Mouse (Mus musculus): ENCODE data around the gene Dnajb12. TPM values are rescaled to one million over a fixed set of nuclear protein-coding genes. Genes with fewer than 3 reads are reported as not detected.

Dnajb12 gene
- polyA plus RNA-seq, 1 experiment from 2014 or later = 30.1 TPM

DNA sequence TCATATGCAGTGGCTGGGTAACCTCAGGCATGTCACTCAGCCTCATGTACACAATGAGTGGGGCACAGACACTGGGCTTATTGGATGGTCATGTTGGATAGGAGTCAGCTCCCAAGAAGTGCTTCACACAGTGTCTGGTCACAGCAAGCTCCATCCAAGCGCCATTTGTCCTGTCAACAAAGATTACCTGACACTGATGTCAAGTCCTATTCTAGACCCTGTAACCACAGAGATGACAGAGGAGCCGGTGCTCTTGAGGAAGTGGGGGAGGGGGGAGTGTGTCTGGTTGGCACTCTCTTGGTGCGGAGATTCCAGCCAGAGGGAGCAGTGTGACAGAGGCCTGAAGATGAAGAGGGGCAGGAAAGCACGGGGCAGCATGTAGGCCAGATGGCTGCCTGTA, 21.6 kb downstream of the Dnajb12 start:
- Histone ChIP-seq H3K27ac (ENCODE audit: low read length) (peak overlapping the region; percentile 99; the same call in 1 of the 2 replicates), H3K4me2 (replicated peaks; ENCODE audit: low read depth, low read length) (no peak overlapping the region), H3K9me3 (ENCODE audit: low read length) (no peaks in the 10 kb centered on the region), H3K4me1 (ENCODE audit: insufficient read depth, low read length) (peaks cover 60% of the 10 kb centered on the region), H3K4me3 (ENCODE audit: low read length) (no peak overlapping the region), H3K9ac (replicated peaks; ENCODE audit: low read length) (no peak overlapping the region), H3K27me3 (ENCODE audit: insufficient read depth, low read length) (no peaks in the 10 kb centered on the region), H3K36me3 (ENCODE audit: insufficient read depth, low read length) (peaks cover 8% of the 10 kb centered on the region)
- no peak for ATAC-seq (ENCODE audit: low FRiP score, low TSS enrichment)
- 54% methylated on average over 4 of the region's 4 CpGs for WGBS

- WGBS = 93% methylated on average over 1 of the region's 1 CpGs
- H3K27me3 ChIP-seq (ENCODE audit: insufficient read depth, low read length) = no peaks in the 10 kb centered on the region
- peaks cover 60% of the 10 kb centered on the region for H3K4me1 ChIP-seq (ENCODE audit: insufficient read depth, low read length)
- H3K4me3 ChIP-seq (ENCODE audit: low read length) = no peak overlapping the region
- H3K9ac ChIP-seq (replicated peaks; ENCODE audit: low read length) = no peak overlapping the region
- peaks cover 3% of the 10 kb centered on the region; the same call in 1 of the 2 replicates for H3K36me3 ChIP-seq (ENCODE audit: insufficient read depth, low read length)
- no peak for ATAC-seq (ENCODE audit: low FRiP score, low TSS enrichment)
- H3K9me3 ChIP-seq (ENCODE audit: low read length) = no peaks in the 10 kb centered on the region
- H3K4me2 ChIP-seq (replicated peaks; ENCODE audit: low read depth, low read length) = no peak overlapping the region
- no peak overlapping the region for H3K27ac ChIP-seq (ENCODE audit: low read length)
Measured at GRCm38 (mm10) chr10:59901463-59901862, 22.1 kb downstream of the Dnajb12 start.

DNA sequence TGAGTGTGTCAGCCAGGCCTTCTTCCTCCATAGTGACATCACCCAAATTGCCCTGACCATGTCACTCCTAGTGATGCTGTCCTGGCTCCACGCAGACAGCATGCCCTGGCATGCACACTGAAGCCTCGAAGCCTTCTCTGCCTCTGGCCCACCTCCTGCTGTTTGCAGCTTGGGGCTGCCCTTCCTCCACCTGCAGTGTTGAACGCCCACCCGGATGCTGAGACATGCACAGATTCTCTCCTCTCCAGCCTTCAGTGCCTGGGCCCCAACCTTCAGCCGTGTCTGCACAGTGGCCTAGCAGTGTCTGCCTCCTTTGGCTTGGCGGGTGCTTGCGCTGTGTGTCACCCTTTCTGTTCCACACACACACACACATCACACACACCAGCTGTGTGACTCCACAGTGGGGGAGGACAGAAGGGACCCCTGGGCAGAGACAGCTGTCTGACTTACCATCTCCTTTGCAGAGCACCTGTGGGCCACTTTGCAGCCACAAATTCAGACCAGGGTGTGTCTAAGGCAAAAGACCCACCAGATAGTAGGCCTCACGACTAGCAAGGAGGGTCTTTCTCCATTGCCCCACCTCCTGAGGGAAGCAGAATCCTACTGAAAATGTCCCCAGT, 22.7 kb downstream of the Dnajb12 start:
- H3K27ac ChIP-seq (ENCODE audit: low read length) = no peak overlapping the region
- no peak overlapping the region for H3K4me2 ChIP-seq (replicated peaks; ENCODE audit: low read depth, low read length)
- H3K36me3 ChIP-seq (ENCODE audit: insufficient read depth, low read length) = no peaks in the 10 kb centered on the region
- no peaks in the 10 kb centered on the region for H3K27me3 ChIP-seq (ENCODE audit: insufficient read depth, low read length)
- H3K4me3 ChIP-seq (ENCODE audit: low read length) = no peak overlapping the region
- peaks cover 55% of the 10 kb centered on the region for H3K4me1 ChIP-seq (ENCODE audit: insufficient read depth, low read length)
- H3K9ac ChIP-seq (replicated peaks; ENCODE audit: low read length) = no peak overlapping the region
- H3K9me3 ChIP-seq (ENCODE audit: low read length) = no peaks in the 10 kb centered on the region
- WGBS = 77% methylated on average over 8 of the region's 8 CpGs
- no peak for ATAC-seq (ENCODE audit: low FRiP score, low TSS enrichment)

DNA sequence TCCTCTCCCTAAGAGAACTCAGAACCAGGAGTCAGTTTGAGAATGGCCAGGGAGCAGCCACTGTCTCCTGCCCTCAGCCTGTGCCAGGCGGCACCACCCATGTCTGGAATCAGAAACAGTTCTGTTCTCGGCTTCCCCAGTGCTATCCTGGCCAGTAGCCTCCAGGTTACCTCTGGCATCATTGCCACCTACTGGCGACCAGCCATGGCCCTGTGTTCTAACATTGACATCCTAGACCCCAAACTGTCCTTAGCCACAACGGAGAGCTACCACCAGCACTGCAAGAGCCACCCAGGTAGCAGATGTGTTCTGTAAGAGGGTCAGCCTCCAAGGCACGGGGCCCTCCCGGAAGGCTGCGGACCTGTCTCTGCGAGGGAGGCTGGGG, 23.2 kb downstream of the Dnajb12 start:
- H3K27me3 ChIP-seq (ENCODE audit: insufficient read depth, low read length) = no peaks in the 10 kb centered on the region
- no peaks in the 10 kb centered on the region for H3K9me3 ChIP-seq (ENCODE audit: low read length)
- peaks cover 55% of the 10 kb centered on the region for H3K4me1 ChIP-seq (ENCODE audit: insufficient read depth, low read length)
- no peak overlapping the region for H3K4me3 ChIP-seq (ENCODE audit: low read length)
- no peak overlapping the region for H3K9ac ChIP-seq (replicated peaks; ENCODE audit: low read length)
- no peak overlapping the region for H3K4me2 ChIP-seq (replicated peaks; ENCODE audit: low read depth, low read length)
- ATAC-seq (ENCODE audit: low FRiP score, low TSS enrichment) = no peak
- H3K36me3 ChIP-seq (ENCODE audit: insufficient read depth, low read length) = no peaks in the 10 kb centered on the region
- no peak overlapping the region for H3K27ac ChIP-seq (ENCODE audit: low read length)
- 33% methylated on average over 8 of the region's 8 CpGs for WGBS

GRCm38 (mm10) chr10:59903170-59903569, 23.8 kb downstream of the Dnajb12 start:
- no peak for ATAC-seq (ENCODE audit: low FRiP score, low TSS enrichment)
- WGBS = 29% methylated on average over 7 of the region's 7 CpGs
- no peaks in the 10 kb centered on the region for H3K27me3 ChIP-seq (ENCODE audit: insufficient read depth, low read length)
- peak overlapping the region; percentile 4; the same call in 1 of the 2 replicates for H3K27ac ChIP-seq (ENCODE audit: low read length)
- H3K4me2 ChIP-seq (replicated peaks; ENCODE audit: low read depth, low read length) = no peak overlapping the region
- no peaks in the 10 kb centered on the region for H3K9me3 ChIP-seq (ENCODE audit: low read length)
- H3K9ac ChIP-seq (replicated peaks; ENCODE audit: low read length) = 0 out of 2 replicates have a peak overlapping the region, but pooled peaks have one; percentile 15
- no peak overlapping the region for H3K4me3 ChIP-seq (ENCODE audit: low read length)
- peaks cover 56% of the 10 kb centered on the region for H3K4me1 ChIP-seq (ENCODE audit: insufficient read depth, low read length)
- H3K36me3 ChIP-seq (ENCODE audit: insufficient read depth, low read length) = no peaks in the 10 kb centered on the region

DNA sequence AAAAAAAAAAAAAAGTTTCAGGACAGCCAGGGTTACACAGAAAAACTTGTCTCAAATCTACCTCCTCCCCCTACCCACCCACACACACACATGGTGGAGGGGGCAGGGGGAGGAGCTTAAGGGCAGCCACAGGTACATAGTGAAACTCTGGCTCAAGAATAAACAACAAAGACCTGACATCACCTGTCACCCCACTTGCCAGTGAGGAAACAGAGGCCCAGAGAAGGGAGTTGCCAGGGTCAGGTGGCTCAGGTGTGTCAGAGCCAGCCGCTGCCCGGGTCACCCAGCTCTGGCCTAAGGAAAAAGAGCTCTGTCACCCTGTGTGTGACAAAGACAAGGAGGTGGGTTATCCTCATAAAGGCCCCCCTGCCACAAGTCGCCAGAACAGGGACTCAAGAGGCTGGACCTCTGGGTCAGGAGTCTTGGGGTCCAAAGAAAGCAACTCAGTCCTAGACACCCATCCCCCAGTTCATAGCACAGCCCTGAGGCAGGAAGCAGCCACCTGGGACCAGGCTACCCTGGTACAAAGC, 27.8 kb downstream of the Dnajb12 start:
- Histone ChIP-seq H3K9me3 (ENCODE audit: low read length) (no peaks in the 10 kb centered on the region), H3K27me3 (ENCODE audit: insufficient read depth, low read length) (no peaks in the 10 kb centered on the region), H3K4me3 (ENCODE audit: low read length) (no peak overlapping the region), H3K4me1 (ENCODE audit: insufficient read depth, low read length) (peaks cover 63% of the 10 kb centered on the region), H3K27ac (ENCODE audit: low read length) (peak overlapping the region; percentile 92), H3K4me2 (replicated peaks; ENCODE audit: low read depth, low read length) (no peak overlapping the region), H3K36me3 (ENCODE audit: insufficient read depth, low read length) (no peaks in the 10 kb centered on the region), H3K9ac (replicated peaks; ENCODE audit: low read length) (peak overlapping the region; percentile 38; the same call in 1 of the 2 replicates)
- peak; percentile 13; the same call in 1 of the 2 replicates for ATAC-seq (ENCODE audit: low FRiP score, low TSS enrichment)
- WGBS = 49% methylated on average over 3 of the region's 3 CpGs

DNA sequence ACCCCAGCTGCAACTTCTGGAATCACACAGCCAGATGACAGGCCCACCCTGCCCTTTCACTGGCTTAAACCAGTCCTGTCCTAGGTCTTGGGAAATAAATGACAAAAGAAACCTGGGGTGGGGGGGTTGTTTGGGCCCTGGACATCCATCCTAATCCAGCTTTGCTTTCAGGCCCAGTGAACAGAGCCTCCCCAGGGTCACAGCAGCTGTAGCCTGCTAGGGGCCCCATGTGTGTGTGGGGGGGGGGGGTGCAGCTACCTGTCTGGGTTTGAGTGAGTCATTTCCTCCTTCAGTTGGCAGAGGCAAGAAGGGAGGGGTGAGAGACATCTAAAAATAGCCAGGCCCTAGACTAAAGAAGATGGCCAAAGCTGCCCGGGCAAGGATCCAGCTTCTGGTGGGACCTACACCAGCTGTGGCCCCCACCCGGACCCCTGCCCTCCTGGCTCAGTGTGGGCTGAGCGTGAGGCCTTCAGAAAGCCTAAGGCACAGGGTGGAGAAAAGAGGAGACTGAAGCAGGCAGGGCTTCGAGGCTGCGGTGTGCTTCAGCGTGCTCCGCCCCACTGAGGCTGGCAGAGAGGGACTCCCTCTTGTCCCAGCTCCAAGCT, 28.4 kb downstream of the Dnajb12 start:
- no peaks in the 10 kb centered on the region for H3K36me3 ChIP-seq (ENCODE audit: insufficient read depth, low read length)
- no peaks in the 10 kb centered on the region for H3K27me3 ChIP-seq (ENCODE audit: insufficient read depth, low read length)
- 29% methylated on average over 7 of the region's 7 CpGs for WGBS
- H3K4me3 ChIP-seq (ENCODE audit: low read length) = no peak overlapping the region
- H3K4me2 ChIP-seq (replicated peaks; ENCODE audit: low read depth, low read length) = no peak overlapping the region
- peaks cover 58% of the 10 kb centered on the region for H3K4me1 ChIP-seq (ENCODE audit: insufficient read depth, low read length)
- no peaks in the 10 kb centered on the region for H3K9me3 ChIP-seq (ENCODE audit: low read length)
- peak overlapping the region; percentile 44; the same call in 1 of the 2 replicates for H3K9ac ChIP-seq (replicated peaks; ENCODE audit: low read length)
- ATAC-seq (ENCODE audit: low FRiP score, low TSS enrichment) = peak; percentile 64
- H3K27ac ChIP-seq (ENCODE audit: low read length) = peak overlapping the region; percentile 92

- 52% methylated on average over 7 of the region's 7 CpGs for WGBS
- H3K9me3 ChIP-seq (ENCODE audit: low read length) = no peaks in the 10 kb centered on the region
Measured at GRCm38 (mm10) chr10:59908776-59909315, 29.5 kb downstream of the Dnajb12 start.

DNA sequence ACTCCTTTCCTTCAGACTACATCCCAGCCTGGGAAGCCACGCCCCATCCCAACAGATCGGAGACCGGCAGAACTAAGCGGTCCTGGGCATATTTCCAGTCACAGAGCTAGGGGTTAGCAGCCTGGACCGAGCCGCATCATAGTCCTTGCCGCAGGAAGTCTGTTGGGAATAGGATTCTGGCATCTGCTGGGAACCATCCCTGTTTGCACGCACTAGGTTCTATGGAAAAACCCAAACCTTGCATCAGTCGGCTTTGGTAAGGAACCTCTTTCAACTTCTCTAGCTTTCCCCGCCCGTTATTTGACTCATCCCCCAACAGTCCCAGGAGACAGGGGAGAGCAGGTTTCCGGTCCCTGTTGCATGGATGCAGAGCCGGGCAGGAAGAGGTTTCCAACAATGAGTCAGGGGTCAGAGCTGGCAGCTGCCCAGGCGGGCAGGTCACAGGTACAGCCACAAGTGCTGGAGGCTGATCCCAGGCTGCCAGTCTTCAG, 30.0 kb downstream of the Dnajb12 start:
- 6% methylated on average over 14 of the region's 14 CpGs for WGBS
- H3K9me3 ChIP-seq (ENCODE audit: low read length) = no peaks in the 10 kb centered on the region
- peak; percentile 18 for ATAC-seq (ENCODE audit: low FRiP score, low TSS enrichment)
- H3K4me1 ChIP-seq (ENCODE audit: insufficient read depth, low read length) = peaks cover 50% of the 10 kb centered on the region
- H3K27ac ChIP-seq (ENCODE audit: low read length) = peak overlapping the region; percentile 92
- H3K4me2 ChIP-seq (replicated peaks; ENCODE audit: low read depth, low read length) = peak overlapping the region; percentile 39
- no peaks in the 10 kb centered on the region for H3K27me3 ChIP-seq (ENCODE audit: insufficient read depth, low read length)
- H3K9ac ChIP-seq (replicated peaks; ENCODE audit: low read length) = no peak overlapping the region
- H3K4me3 ChIP-seq (ENCODE audit: low read length) = peak overlapping the region; percentile 15; the same call in 1 of the 2 replicates
- H3K36me3 ChIP-seq (ENCODE audit: insufficient read depth, low read length) = no peaks in the 10 kb centered on the region

More at GRCm38 (mm10) chr10:59908776-59909315, 29.5 kb downstream of the Dnajb12 start:
- Histone ChIP-seq H3K9ac (replicated peaks; ENCODE audit: low read length) (0 out of 2 replicates have a peak overlapping the region, but pooled peaks have one; percentile 44), H3K27ac (ENCODE audit: low read length) (peak overlapping the region; percentile 92), H3K27me3 (ENCODE audit: insufficient read depth, low read length) (no peaks in the 10 kb centered on the region), H3K36me3 (ENCODE audit: insufficient read depth, low read length) (no peaks in the 10 kb centered on the region), H3K4me1 (ENCODE audit: insufficient read depth, low read length) (peaks cover 50% of the 10 kb centered on the region), H3K4me2 (replicated peaks; ENCODE audit: low read depth, low read length) (peak overlapping the region; percentile 39; the same call in 1 of the 2 replicates), H3K4me3 (ENCODE audit: low read length) (no peak overlapping the region)
- no peak for ATAC-seq (ENCODE audit: low FRiP score, low TSS enrichment)
